Mouse (Mus musculus) heart, adult 2 months (tissue): ENCODE measurements around the gene Acsl1. TPM values are rescaled to one million over a fixed set of nuclear protein-coding genes. Genes with fewer than 3 reads are reported as not detected.

Experiments used
- DNase-seq, 2 experiments: peaks; one replicate each; pipeline ENCODE4 v3.0.0; 2021
- H3K27ac ChIP-seq: fragments of 200-600 bp; 2 replicates; pipeline ENCODE4 v1.8.1; 2022
- H3K27me3 ChIP-seq: fragments of 200-500 bp; 2 replicates; pipeline ENCODE4 v1.6.1; 2012; ENCODE audit warnings: mild to moderate bottlenecking, low read length, inconsistent platforms, mixed read lengths; ENCODE audit not compliant: control insufficient read depth, insufficient read depth
- H3K36me3 ChIP-seq: fragments of 200-500 bp; 2 replicates; pipeline ENCODE4 v1.6.1; 2012; ENCODE audit warnings: low read length, inconsistent platforms; ENCODE audit not compliant: control insufficient read depth, insufficient read depth
- H3K4me1 ChIP-seq: fragments of 200-500 bp; 2 replicates; pipeline ENCODE4 v1.6.1; 2011; ENCODE audit warnings: low read length; ENCODE audit not compliant: control insufficient read depth, insufficient read depth
- H3K4me3 ChIP-seq: fragments of 200-600 bp; 2 replicates; pipeline ENCODE4 v1.8.1; 2022
- H3K79me2 ChIP-seq: fragments of 200-500 bp; replicated peaks from 2 replicates; pipeline ENCODE4 v1.6.1; 2012; ENCODE audit warnings: mild to moderate bottlenecking, inconsistent platforms, low read length, moderate library complexity, mixed read lengths; ENCODE audit not compliant: control insufficient read depth, insufficient read depth
- H3K9ac ChIP-seq: fragments of 200-500 bp; 2 replicates; pipeline ENCODE4 v1.6.1; 2012; ENCODE audit warnings: low read depth, mild to moderate bottlenecking, control low read depth, inconsistent platforms, low read length, mixed read lengths
- CTCF ChIP-seq: fragments of 200-600 bp; IDR thresholded peaks from 2 replicates; pipeline ENCODE4 v1.8.1; 2022; ENCODE audit warnings: antibody characterized with exemption, mild to moderate bottlenecking, moderate library complexity
- EP300 ChIP-seq: fragments of 200-500 bp; IDR thresholded peaks from 2 replicates; pipeline ENCODE4 v1.6.1; 2011; ENCODE audit warnings: low read depth, low read length, control low read depth; ENCODE audit not compliant: insufficient read depth
- POLR2A ChIP-seq: fragments of 200-500 bp; IDR thresholded peaks from 2 replicates; pipeline ENCODE4 v1.6.1; 2011; ENCODE audit warnings: mild to moderate bottlenecking, low read depth, low read length, control low read depth; ENCODE audit not compliant: insufficient read depth
- whole genome bisulfite sequencing: fragments of 180-500 bp; shearing (Covaris S2); methylation state at CpG from one replicate; pipeline ENCODE4 v1.1.7; 2018; 5-methylcytosine and 5-hydroxymethylcytosine counted together
- intact Hi-C: fragments of 180-260 bp; cut with DNase I; formaldehyde crosslinking; loops from one replicate; pipeline ENCODE4 v1.15.1; 2025
- polyA plus RNA-seq: library from polyadenylated mRNA; depleted of rRNA; stranded (reverse); fragments of >200 nt; gene quantifications from 2 replicates; pipeline ENCODE4 v1.2.3, GENCODE M21; 2012
- total RNA-seq, 2 experiments: library from RNA; stranded (reverse); gene quantifications; 2 replicates each; pipeline ENCODE4 v1.2.3; 2021

The Acsl1 gene
- total and polyA plus RNA-seq, 3 experiments: 330 to 911 (median 774) TPM

DNA sequence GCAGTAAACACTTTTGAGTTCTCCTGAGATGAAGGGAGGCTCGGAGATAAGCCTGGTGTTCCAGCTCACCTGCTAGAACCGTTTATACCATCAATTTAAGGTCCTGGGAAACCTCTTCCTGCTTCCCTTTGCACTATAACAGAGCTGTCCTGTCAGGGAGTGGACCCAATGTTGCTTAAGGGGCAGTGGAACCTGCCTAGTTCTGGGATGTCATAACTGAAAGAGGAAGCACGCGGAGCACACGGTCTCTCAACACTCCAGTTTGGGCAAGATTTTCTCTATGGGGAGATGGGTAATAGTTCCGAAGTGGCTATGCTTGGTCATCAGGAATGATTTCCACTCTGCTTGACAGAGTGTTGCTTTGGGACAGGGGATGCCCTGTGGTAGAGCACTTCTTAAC lies 49.8 kb downstream of the Acsl1 start:
- WGBS: 81% methylated on average over 6 of the region's 6 CpGs
- no peak overlapping the region for H3K4me3 ChIP-seq
- intact Hi-C loops: no loop called here
- H3K27ac ChIP-seq: no peak overlapping the region
- H3K27me3 ChIP-seq: no peaks in the 10 kb centered on the region
- TF ChIP-seq EP300 (no peak), CTCF (no peak), POLR2A (no peak)
- no peak overlapping the region for H3K9ac ChIP-seq
- no peaks in the 10 kb centered on the region for H3K4me1 ChIP-seq
- peaks cover 4% of the 10 kb centered on the region; the same call in 1 of the 2 replicates for H3K36me3 ChIP-seq
- no peak for DNase-seq
- H3K79me2 ChIP-seq: no peaks in the 10 kb centered on the region

DNA sequence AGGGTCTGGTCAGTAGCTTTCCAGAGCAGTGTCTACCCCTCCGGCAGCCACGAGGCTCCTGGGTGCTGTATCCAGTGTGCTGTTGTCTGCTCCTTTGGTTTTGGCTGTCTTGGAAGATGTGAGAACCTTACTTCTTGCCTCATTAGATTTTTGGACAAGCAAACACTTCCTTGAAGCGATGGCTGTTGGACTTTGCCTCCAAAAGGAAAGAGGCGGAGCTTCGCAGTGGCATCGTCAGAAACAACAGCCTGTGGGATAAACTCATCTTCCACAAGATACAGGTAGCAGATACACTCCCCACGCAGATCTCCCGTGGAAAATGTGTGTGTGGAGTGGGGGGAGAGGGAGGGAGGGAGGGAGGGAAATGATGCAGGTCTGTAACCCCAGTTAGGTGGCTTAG lies 55.3 kb downstream of the Acsl1 start:
- TF ChIP-seq POLR2A (no peak), CTCF (no peak), EP300 (no peak)
- 84% methylated on average over 8 of the region's 8 CpGs for WGBS
- no peak overlapping the region for H3K4me3 ChIP-seq

DNA sequence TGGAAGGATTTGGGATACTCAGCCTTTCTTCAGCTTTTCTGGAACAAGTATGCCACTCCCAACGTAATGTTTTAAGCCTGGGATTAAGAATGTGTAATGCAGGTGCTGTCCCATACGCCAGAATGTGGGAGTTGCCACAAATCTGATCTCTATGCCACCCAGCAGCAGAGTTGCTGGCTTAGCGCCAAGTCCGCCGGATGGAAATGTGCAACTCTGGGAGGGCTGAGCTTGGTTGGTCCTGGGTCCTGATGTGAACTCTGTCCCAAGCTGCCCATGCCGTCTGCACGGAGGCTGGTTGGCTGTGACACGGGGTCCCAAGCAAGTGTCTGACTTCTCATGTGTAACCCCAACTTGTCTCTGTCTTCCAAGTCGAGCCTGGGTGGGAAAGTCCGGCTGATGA lies 56.0 kb downstream of the Acsl1 start:
- H3K36me3 ChIP-seq: no peaks in the 10 kb centered on the region; the same call in none of the 2 replicates
- intact Hi-C loops: no loop called here
- WGBS: 68% methylated on average over 10 of the region's 10 CpGs

More for the DNA sequence above, 55.3 kb downstream of the Acsl1 start:
- no peaks in the 10 kb centered on the region; the same call in none of the 2 replicates for H3K36me3 ChIP-seq
- no peaks in the 10 kb centered on the region for H3K27me3 ChIP-seq
- no peak overlapping the region for H3K9ac ChIP-seq
- no peak overlapping the region for H3K27ac ChIP-seq
- no peaks in the 10 kb centered on the region for H3K79me2 ChIP-seq
- intact Hi-C loops: no loop called here
- no peak for DNase-seq
- H3K4me1 ChIP-seq: no peaks in the 10 kb centered on the region

DNA sequence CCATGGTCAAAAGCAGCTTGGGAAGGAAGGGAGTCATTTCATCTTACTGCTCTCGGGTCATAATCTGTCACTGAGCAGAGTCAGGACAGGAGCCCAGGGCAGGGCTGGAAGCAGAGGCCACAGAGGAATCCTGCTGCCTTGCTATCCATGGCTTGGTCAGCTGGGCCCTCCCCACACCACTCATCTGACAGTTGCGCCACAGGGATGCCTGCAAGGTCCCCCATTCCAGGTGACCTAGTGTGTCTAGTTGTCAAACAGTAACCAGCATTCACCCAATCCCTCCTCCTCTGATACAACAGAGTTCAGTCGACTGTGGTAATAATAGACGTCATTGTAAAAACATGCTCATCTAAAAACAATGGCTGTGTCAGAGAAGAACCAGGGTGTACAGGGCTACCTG lies 58.7 kb downstream of the Acsl1 start:
- WGBS: 78% methylated on average over 4 of the region's 4 CpGs
- DNase-seq: no peak
- Histone ChIP-seq H3K4me3 (no peak overlapping the region), H3K36me3 (no peaks in the 10 kb centered on the region; the same call in 1 of the 2 replicates), H3K27ac (no peak overlapping the region), H3K4me1 (no peaks in the 10 kb centered on the region), H3K79me2 (no peaks in the 10 kb centered on the region), H3K27me3 (no peaks in the 10 kb centered on the region), H3K9ac (no peak overlapping the region)
- intact Hi-C loops: no loop called here
- TF ChIP-seq CTCF (no peak), POLR2A (no peak), EP300 (no peak)

More for the DNA sequence above, 56.0 kb downstream of the Acsl1 start:
- Histone ChIP-seq H3K79me2 (no peaks in the 10 kb centered on the region), H3K27me3 (no peaks in the 10 kb centered on the region), H3K9ac (no peak overlapping the region), H3K4me1 (no peaks in the 10 kb centered on the region), H3K4me3 (no peak overlapping the region), H3K27ac (no peak overlapping the region)
- TF ChIP-seq CTCF: no peak
- no peak for DNase-seq

DNA sequence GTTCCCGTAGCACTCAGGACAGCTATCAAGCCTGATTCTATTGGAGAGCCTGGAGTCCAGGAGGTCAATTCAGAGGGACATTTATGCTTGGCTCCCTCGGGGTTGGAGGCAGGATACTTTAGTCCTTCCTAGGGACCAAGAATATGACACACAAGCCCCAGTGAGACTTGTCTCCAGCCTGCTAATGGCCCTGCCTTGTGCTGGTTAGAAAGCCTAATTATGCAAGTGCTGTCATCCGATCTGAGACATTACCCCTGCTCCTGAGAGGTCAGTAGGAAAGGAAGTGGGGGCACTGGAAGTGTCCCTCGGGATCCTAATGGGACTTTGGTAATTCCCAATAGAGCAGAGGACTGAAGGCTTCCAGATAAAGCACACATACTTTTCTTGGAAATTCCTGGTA lies 59.7 kb downstream of the Acsl1 start:
- WGBS: 46% methylated on average over 4 of the region's 4 CpGs
- no peak for DNase-seq
- no peaks in the 10 kb centered on the region for H3K27me3 ChIP-seq
- no peak overlapping the region for H3K4me3 ChIP-seq
- H3K9ac ChIP-seq: no peak overlapping the region
- TF ChIP-seq EP300 (no peak), POLR2A (no peak), CTCF (no peak)
- H3K79me2 ChIP-seq: no peaks in the 10 kb centered on the region
- intact Hi-C loops: no loop called here
- H3K27ac ChIP-seq: no peak overlapping the region
- H3K4me1 ChIP-seq: no peaks in the 10 kb centered on the region
- H3K36me3 ChIP-seq: no peaks in the 10 kb centered on the region; the same call in 1 of the 2 replicates

DNA sequence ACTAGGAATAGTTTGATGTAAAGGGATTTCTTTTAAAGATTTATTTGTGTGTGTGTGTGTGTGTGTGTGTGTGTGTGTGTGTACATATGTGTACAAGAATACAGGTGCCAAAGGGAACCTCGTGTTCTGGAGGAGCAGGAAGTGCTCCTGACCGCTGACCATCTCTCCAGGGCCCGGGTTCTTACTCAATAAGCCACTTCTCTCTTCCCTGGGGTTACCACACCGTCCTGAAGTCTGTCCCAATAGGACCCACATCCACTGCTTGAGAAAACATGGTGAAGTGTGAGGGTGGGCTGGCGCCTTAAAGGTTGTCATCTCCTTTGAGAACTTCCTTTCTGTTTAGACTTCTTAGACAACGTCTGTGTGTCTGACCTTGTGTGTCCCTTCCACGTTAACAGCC lies 63.1 kb downstream of the Acsl1 start:
- no peak for DNase-seq
- no peaks in the 10 kb centered on the region for H3K36me3 ChIP-seq

More for the DNA sequence above, 63.1 kb downstream of the Acsl1 start:
- WGBS: 82% methylated on average over 7 of the region's 7 CpGs
- intact Hi-C loops: no loop called here
- Histone ChIP-seq H3K27ac (no peak overlapping the region), H3K27me3 (no peaks in the 10 kb centered on the region), H3K79me2 (no peaks in the 10 kb centered on the region), H3K4me3 (no peak overlapping the region), H3K9ac (no peak overlapping the region), H3K4me1 (no peaks in the 10 kb centered on the region)
- TF ChIP-seq CTCF (no peak), EP300 (no peak), POLR2A (no peak)
